Comparison of ENCODE assay signal across 23 mouse cellular contexts in genomic region chr11:62949548-62949947, GRCm38 (mm10). TPM values are rescaled to one million over a fixed set of nuclear protein-coding genes. Genes with fewer than 3 reads are reported as not detected.
DNase-seq lines count a peak whose midpoint lies in the region; ATAC-seq and TF ChIP-seq lines count a peak whose summit lies in the region.
"Had no signal": no experiment of that assay in that cellular context is flagged by ENCODE, and none has a peak within 500 bp of the region (broad histone marks: within the 10 kb centered on the region; RNA-seq: fewer than 3 reads in every experiment).

No protein-coding gene starts in this region.

- no peak overlapping the region for H3K4me3 ChIP-seq in gastrocnemius, adult 2 months
- H3K4me3 ChIP-seq: heart, embryonic 15.5 days; hindbrain, embryonic 13.5 days; liver, embryonic 15.5 days; neural tube, embryonic 12.5 days; stomach, embryonic 15.5 days had no signal

- no peak for DNase-seq in gastrocnemius, adult 2 months
- no peak for DNase-seq in gastrocnemius, postnatal 4 days (ENCODE audit: low spot score in 2 of 2)
- DNase-seq in kidney, postnatal 10 days, result peak; percentile 59
- no peak for DNase-seq in kidney, adult 11 months
- DNase-seq in 3134 (ENCODE audit: extremely low read depth, insufficient read length, low spot score), result peak; percentile 26
- DNase-seq in fibroblast of lung, adult 2 months (ENCODE audit: low read depth), result peak; percentile 72
- DNase-seq in thymus, postnatal 0 days (ENCODE audit: low spot score), result no peak
- DNase-seq: B cell, adult 2 months; cerebellum, adult 8-10 months; gastrocnemius, postnatal 25 days; thymus, postnatal 14 days had no signal

- no peak for ATAC-seq in frontal cortex, adult (ENCODE audit: low TSS enrichment)

- no peak for TF ChIP-seq CTCF in gastrocnemius, adult 2 months (IDR thresholded peaks at IDR 0.05)

- intact Hi-C loops in gastrocnemius, adult 2 months (cut with DNase I), result no loop called here

- H3K27ac ChIP-seq in gastrocnemius, adult 2 months, result 0 out of 2 replicates have a peak overlapping the region, but pooled peaks have one; percentile 3
- H3K27ac ChIP-seq: heart, embryonic 15.5 days; hindbrain, embryonic 13.5 days; liver, embryonic 15.5 days; neural tube, embryonic 12.5 days; stomach, embryonic 15.5 days had no signal

RNA-seq across cellular contexts. Expression of gene Cdrt4, which starts 1.4 kb away (rescaled TPM):
- not detected for total RNA-seq in gastrocnemius, adult 2 months (2021)
- total RNA-seq in gastrocnemius, postnatal 4 days (2021), result under 1 TPM in 1 of 2 experiments, not detected in 1; 0.66 TPM
- 0.24 TPM in 1 of 2 replicates, not detected in the other for polyA plus RNA-seq in thymus, postnatal 0 days (2015; fragmentation: Nextera tagmentation; extraction: Ambion mirVana)
- total RNA-seq: left cerebral cortex, postnatal 14 days; megakaryocyte-erythroid progenitor cell, adult 5-6 weeks; midbrain, postnatal 0 days had no signal
- polyA plus RNA-seq: forebrain, embryonic 11.5 days; heart, embryonic 15.5 days; large intestine, adult 2 months; liver, embryonic 15.5 days; midbrain, postnatal 0 days; spleen, adult 2 months had no signal

Comparison
In these comparisons a context has a peak if more than half of its experiments do, and no peak if none do; other contexts are left out.
1. DNase-seq: peak in kidney, postnatal 10 days (single experiment), 3134 (single experiment) and fibroblast of lung, adult 2 months (single experiment); none in gastrocnemius, adult 2 months (single experiment), gastrocnemius, postnatal 4 days (0 of 2), kidney, adult 11 months (single experiment) and thymus, postnatal 0 days (single experiment).